Comparison of ENCODE assay signal across 13 mouse cellular contexts in the genomic region with DNA sequence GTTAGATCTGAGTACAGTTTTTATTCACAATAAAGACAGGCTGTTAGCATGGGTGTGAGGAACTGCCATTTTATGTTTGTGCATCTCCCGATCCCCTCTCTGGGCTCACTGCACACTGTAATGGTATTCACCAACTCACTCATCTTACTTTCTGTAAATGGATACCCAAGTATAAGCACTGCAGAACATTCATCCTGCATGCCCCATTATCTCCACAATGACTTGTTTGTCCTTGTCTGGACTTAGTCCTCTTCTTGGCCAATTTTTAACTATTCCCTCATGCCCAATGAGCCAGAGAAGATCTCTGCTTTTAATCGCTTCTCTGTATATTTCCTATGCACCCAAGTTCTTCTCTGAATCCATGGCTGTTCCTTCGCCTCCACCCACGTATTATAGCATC.
"Had no signal": no experiment of that assay in that cellular context is flagged by ENCODE, and none has a peak within 500 bp of the region (broad histone marks: within the 10 kb centered on the region; RNA-seq: fewer than 3 reads in every experiment).

No protein-coding gene starts in this region.

- H3K4me1 ChIP-seq: limb, embryonic 15.5 days; megakaryocyte, embryonic 14.5 days; midbrain, embryonic 12.5 days had no signal

- H3K4me2 ChIP-seq: hindbrain, embryonic 14.5 days; limb, embryonic 15.5 days; lung, embryonic 14.5 days; midbrain, embryonic 12.5 days had no signal

- H3K9ac ChIP-seq: hindbrain, embryonic 14.5 days; limb, embryonic 15.5 days; lung, embryonic 14.5 days; midbrain, embryonic 12.5 days had no signal

- H3K27ac ChIP-seq: hindbrain, embryonic 14.5 days; left cerebral cortex, adult 2 months; limb, embryonic 15.5 days; macrophage; midbrain, embryonic 12.5 days had no signal

- H3K9me3 ChIP-seq: limb, embryonic 15.5 days; megakaryocyte, embryonic 14.5 days; midbrain, embryonic 12.5 days had no signal

- H3K36me3 ChIP-seq: limb, embryonic 15.5 days; midbrain, embryonic 12.5 days had no signal

- H3K4me3 ChIP-seq: left cerebral cortex, adult 2 months; limb, embryonic 15.5 days; megakaryocyte, embryonic 14.5 days; midbrain, embryonic 12.5 days had no signal

- H3K27me3 ChIP-seq: limb, embryonic 15.5 days; megakaryocyte, embryonic 14.5 days; midbrain, embryonic 12.5 days had no signal

- ATAC-seq: intestine, embryonic 16.5 days; midbrain, embryonic 16.5 days had no signal

- DNase-seq: lung, embryonic 14.5 days; lung, postnatal 10 days; right cerebral cortex, adult 18-20 months; right cerebral cortex, postnatal 25 days; thymus, postnatal 36 days had no signal
